Mouse (Mus musculus) E14TG2a.4 (cell line): ENCODE measurements at regions not wholly inside any gene's neighbourhood (a gene's known extent, or its start where the extent isn't known, plus 50 kb on each side); places are given as distances from the start of the nearest gene placed in this dataset.

Source experiments
- CTCF ChIP-seq: conservative IDR thresholded peaks from 2 replicates; pipeline ENCODE4 v1.5.1; 2014; ENCODE audit warnings: low read length
- NANOG ChIP-seq: IDR thresholded peaks from 2 replicates; pipeline ENCODE4 v1.6.1; 2014; ENCODE audit warnings: borderline replicate concordance, low read length, mixed read lengths
- POU5F1 ChIP-seq: IDR thresholded peaks from 2 replicates; pipeline ENCODE4 v1.6.1; 2014; ENCODE audit warnings: low read length, borderline replicate concordance

DNA sequence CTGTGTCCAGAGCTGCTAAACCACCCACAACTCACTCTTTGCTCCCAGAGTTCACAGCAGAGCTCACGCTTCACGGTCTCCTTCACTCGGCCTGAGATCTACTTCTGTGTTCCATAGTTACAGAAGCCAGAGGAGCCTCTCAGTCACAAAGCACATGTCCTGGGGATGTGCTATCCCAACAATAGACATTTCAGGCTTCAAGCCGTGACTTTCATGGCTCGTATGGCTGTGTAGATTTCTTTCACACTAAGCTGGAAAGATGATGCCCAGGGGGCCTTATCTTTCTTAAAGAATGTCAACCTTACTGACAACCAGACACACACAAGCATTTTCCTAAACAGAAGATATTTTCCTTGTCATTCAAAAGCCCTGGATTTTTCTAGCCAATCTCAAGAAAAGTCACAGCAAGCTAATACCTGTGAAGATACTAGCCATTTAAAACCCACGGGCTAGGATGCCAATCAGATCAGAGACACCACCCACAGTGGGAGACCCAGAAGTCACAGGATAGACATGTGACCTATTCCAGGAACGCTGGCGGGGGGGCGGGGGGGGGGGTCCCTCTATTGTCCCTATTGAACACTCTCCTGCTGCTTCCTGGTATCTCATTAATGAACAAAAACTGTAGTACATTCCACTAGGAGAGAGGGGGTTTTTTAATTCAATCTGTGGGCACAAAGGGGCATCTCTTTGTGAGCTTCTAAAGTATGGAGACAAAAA lies 98.8 kb upstream of the Mapk10 start:
- TF ChIP-seq CTCF (no peak), NANOG (peak; percentile 90; the same call in 1 of the 2 replicates), POU5F1 (no peak)
